Comparison of ENCODE assay signal across 1 mouse cellular context in genomic region chr5:36886852-36887283, GRCm38 (mm10).
TF ChIP-seq lines count a peak whose summit lies in the region.

No protein-coding gene starts in this region.

TF ChIP-seq in CH12.LX, 34 proteins besides CTCF, POLR2A, EP300 and RAD21 (continued from another document):
- TF ChIP-seq ETS1 (conservative IDR thresholded peaks at IDR 0.05; ENCODE audit: low read depth, low read length) (peak; percentile 25; the same call in 1 of the 2 replicates), CHD2 (IDR thresholded peaks at IDR 0.05; ENCODE audit: low read length) (no peak), MEF2A (IDR thresholded peaks at IDR 0.05; ENCODE audit: borderline replicate concordance, low read depth, low read length) (no peak), MAZ (IDR thresholded peaks at IDR 0.05; ENCODE audit: low read depth, low read length) (no peak), MXI1 (IDR thresholded peaks at IDR 0.05; ENCODE audit: low read depth, low read length) (no peak), IRF4 (IDR thresholded peaks at IDR 0.05; ENCODE audit: low read depth, low read length) (peak; percentile 34; the same call in 1 of the 2 replicates), MAX (IDR thresholded peaks at IDR 0.05; ENCODE audit: low read length) (0 out of 2 replicates have a peak, but pooled peaks have one; percentile 43), MYC (IDR thresholded peaks at IDR 0.05; ENCODE audit: low read depth, low read length) (no peak), KAT2A (IDR thresholded peaks at IDR 0.05; ENCODE audit: insufficient replicate concordance, low read length) (no peak), TBP (conservative IDR thresholded peaks at IDR 0.05; ENCODE audit: low read depth, low read length) (peak; percentile 43; the same call in 1 of the 2 replicates)
